Mouse (Mus musculus): ENCODE data around the gene Tmem255b. TPM values are rescaled to one million over a fixed set of nuclear protein-coding genes. Genes with fewer than 3 reads are reported as not detected.

Tmem255b gene
- 15.5 and 19.5 TPM in 2 replicates for polyA plus RNA-seq (2012; rRNA removed; ENCODE audit: low replicate concordance)

DNA sequence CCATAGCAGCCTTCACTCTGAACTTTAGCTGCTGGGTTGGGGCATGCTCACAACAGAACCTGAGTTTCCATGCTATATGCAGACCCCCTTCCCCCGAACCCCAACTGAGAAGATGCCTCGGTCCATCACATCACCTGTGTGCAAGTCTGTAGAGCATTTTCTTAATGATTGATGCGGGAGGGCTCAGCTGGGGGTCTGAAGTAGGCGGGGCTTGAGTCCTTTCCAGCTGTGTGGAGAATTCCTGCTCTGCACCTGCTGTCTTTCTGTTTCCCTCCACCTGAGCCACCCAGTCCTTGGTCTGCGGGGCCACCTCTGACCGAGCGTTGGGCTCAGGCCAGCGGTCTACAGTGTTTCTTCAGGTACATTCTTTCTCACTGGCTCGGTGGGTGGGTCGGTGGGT, at the start of gene Tmem255b:
Gene Tmem255b (plus strand): TSS at position 301 of the 400 bp plus-strand sequence.

DNA sequence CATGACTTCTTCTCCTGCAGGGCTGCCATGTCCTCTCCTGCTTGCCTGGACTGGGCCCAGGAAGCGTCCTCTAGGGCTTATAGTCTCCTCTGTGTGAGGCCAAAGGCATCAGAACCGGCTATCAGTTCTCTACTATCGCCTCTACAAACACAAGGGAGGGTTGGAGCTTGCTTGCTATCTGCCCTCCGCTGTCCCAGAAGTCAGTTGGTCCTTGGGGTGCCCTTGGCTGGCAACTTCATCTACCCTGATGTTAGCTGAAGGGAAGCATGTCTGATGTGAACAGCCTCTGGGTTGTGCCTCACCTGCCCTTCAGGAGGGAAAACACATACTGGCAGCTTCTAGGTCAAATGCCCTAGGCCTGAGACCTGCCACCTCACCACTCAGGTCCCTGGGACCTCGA, 38.3 kb upstream of the Tmem255b start, which contains the start of gene Atp4b:
Gene Atp4b (minus strand): TSS at position 101 of the 400 bp plus-strand sequence.

GRCm38 (mm10) chr8:13404666-13405131, 30.3 kb upstream of the Tmem255b start, which contains the start of gene Grk1:
Grk1 (plus strand) TSS chr8:13405081.

DNA sequence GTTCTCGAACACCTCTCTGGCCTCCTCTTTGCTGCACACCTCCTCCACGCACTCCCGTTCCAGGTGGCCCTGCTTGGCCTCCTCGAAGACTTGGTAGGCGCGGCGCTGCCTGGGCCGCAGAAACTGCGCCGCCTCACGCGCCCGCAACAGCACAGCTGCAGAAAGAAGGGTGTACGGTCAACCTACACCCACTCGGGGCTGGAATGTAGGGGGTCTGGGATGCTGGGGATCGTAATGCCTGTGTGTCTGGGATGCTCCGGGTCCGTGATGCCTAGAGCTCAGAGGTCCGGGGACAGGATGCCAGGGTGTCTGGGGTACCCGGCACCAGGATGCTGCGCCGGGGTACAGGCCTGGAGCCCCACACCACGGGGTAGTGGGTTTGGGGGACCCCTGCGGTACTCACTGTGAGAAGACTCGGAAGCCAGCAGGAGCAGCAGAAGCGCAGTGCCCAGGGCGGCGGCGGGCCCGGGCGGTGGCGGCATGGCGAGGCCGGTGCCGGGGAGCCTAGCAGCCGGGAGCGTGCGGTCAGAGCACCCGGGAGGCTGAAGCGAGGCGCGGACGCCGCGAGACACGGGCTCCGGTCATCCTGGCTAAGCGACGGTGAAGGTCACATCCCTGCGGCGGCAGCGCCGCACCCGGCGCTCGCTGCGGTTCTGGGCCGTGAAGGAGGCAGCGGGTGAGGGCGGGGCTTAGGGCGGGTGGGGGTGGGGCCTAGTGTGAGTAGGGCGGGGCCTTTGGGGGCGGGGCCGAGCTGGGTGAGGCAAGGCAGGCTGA, 59.1 kb downstream of the Tmem255b start, which contains the start of gene Gas6:
Gene Gas6 (minus strand): TSS at position 633 of the 774 bp plus-strand sequence.

Other genes with a start within 250 kb of the Tmem255b start
- gene Grtp1, start 234.6 kb upstream of the Tmem255b start, polyA plus RNA-seq (2012; rRNA removed; ENCODE audit: low replicate concordance): 7.1 and 16.2 TPM in 2 replicates
- gene Adprhl1, start 181.0 kb upstream of the Tmem255b start, polyA plus RNA-seq (2012; rRNA removed; ENCODE audit: low replicate concordance): 0.53 and 2.8 TPM in 2 replicates
- gene Dcun1d2, start 147.1 kb upstream of the Tmem255b start, polyA plus RNA-seq (2012; rRNA removed; ENCODE audit: low replicate concordance): 17.8 and 34.9 TPM in 2 replicates
- gene Tmco3, start 147.0 kb upstream of the Tmem255b start, polyA plus RNA-seq (2012; rRNA removed; ENCODE audit: low replicate concordance): 26.0 and 41.1 TPM in 2 replicates
- gene Tfdp1, start 96.4 kb upstream of the Tmem255b start, polyA plus RNA-seq (2012; rRNA removed; ENCODE audit: low replicate concordance): 22.0 and 39.2 TPM in 2 replicates
- 0.82 and 1.3 TPM in 2 replicates for gene Atp4b, start 38.4 kb upstream of the Tmem255b start, polyA plus RNA-seq (2012; rRNA removed; ENCODE audit: low replicate concordance)
- 0.01 TPM in 1 of 2 replicates, not detected in the other for gene Grk1, start 30.1 kb upstream of the Tmem255b start, polyA plus RNA-seq (2012; rRNA removed; ENCODE audit: low replicate concordance)
- gene Gas6, start 59.3 kb downstream of the Tmem255b start, polyA plus RNA-seq (2012; rRNA removed; ENCODE audit: low replicate concordance): 194 and 224 TPM in 2 replicates
- 0.13 TPM in 1 of 2 replicates, not detected in the other for gene 1700029H14Rik, start 127.3 kb downstream of the Tmem255b start, polyA plus RNA-seq (2012; rRNA removed; ENCODE audit: low replicate concordance)
- gene Rasa3, start 242.4 kb downstream of the Tmem255b start, polyA plus RNA-seq (2012; rRNA removed; ENCODE audit: low replicate concordance): 72.2 and 87.2 TPM in 2 replicates